Mouse (Mus musculus) splenic B cell, adult 2 months (primary cell): ENCODE data around the gene 1810010H24Rik.
"Not testable (repeated sequence)": the region's sequence is repeated elsewhere in the genome, so short reads cannot be mapped to it uniquely, and the experiment has no call there.

ENCODE experiments used
- DNase-seq: peaks from one replicate; pipeline ENCODE4 v3.0.0-alpha.2; 2011; ENCODE audit warnings: low read depth, low spot score
- H3K27me3 ChIP-seq: 2 replicates; pipeline ENCODE4 v1.6.1; 2012; ENCODE audit warnings: mild to moderate bottlenecking, low read length, moderate library complexity, mixed read lengths; ENCODE audit not compliant: control insufficient read depth, poor library complexity, insufficient read depth, severe bottlenecking
- H3K36me3 ChIP-seq: 2 replicates; pipeline ENCODE4 v1.6.1; 2012; ENCODE audit warnings: mild to moderate bottlenecking, low read length, moderate library complexity, mixed read lengths; ENCODE audit not compliant: control insufficient read depth, poor library complexity, insufficient read depth, severe bottlenecking

The 1810010H24Rik gene

DNA sequence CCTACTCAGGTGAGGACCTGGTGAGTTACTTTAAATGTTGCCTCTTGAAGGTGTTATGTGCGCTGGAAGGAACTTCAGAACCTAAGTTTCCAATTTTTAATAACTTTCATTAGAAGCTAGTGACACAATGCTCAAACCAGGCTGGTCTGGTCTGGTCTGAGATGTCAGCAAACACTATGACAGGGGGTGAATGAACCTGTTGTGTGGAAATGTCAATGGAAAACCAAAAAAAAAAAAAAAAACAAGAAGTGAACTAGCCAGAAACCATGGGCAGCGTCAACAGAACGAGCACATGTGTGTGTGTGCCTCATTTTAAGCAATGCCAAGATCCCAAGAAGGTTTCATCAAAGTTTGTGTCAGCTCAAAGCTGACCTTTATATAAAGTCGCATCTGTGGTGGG lies 20.1 kb downstream of the 1810010H24Rik start:
- no peak for DNase-seq
- peaks cover 27% of the 10 kb centered on the region for H3K36me3 ChIP-seq
- H3K27me3 ChIP-seq, result no peaks in the 10 kb centered on the region

DNA sequence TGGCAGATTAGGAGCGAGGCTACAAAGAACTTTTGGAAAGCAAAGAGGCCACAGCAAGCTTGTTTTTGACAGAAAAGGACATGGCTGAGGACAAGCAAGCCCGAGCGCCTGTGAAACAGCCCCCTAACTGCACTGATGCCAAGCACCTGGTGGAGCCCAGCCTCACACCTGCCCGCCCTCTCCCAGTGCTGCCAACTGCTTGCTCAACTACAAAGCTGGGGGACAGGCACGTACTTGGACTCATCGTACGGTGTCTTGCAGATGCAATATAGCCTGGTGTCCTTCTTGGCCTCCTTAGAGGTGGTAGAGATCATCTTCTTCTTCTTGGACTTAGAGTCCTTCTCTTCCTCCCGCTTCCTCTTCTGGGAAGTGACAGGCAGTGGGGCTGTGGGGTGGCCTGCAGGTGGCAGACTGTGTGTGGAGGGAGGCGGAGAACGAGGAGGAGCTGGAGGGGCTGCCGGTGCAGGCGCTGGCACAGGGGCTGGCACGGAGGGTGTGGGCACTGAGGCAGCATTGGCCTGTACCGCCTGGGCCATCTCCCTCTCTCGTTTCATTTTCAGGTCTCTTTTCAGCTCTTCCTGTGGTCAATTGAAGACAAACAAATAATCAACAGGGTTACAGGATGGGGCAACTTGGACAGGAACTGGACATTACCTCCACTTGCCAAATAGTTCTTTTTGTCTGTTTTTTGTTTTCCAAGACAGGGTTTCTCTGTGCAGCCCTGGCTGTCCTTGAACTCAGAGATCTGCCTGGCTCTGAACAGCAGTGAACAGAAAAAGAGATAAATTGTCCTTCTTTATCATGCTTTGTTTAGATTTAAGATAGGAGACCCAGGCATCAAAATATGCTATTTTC lies 21.5 kb downstream of the 1810010H24Rik start:
- H3K36me3 ChIP-seq, result peaks cover 24% of the 10 kb centered on the region
- H3K27me3 ChIP-seq, result no peaks in the 10 kb centered on the region
- no peak for DNase-seq

DNA sequence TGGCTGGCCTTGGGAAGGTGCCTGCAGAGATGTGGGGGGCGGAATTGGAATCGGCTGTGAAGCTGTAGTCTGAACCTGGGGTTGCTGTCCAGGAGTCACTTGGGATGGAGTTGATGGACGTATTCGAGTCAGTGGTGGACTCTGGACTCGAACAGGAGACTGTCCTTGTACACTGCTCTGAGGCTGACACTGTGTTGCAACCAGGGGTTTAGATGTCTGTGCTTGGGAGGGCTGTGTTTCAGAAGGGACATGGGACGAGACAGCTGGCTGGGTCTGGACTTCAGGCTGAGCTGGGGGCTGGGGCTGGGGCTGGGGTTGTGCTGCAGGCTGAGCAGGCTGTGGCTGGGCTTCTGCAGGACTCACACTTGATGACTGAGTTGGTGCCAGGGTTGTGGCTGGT lies 29.4 kb downstream of the 1810010H24Rik start:
- Histone ChIP-seq H3K36me3 (peaks cover 20% of the 10 kb centered on the region), H3K27me3 (no peaks in the 10 kb centered on the region)
- no peak for DNase-seq

DNA sequence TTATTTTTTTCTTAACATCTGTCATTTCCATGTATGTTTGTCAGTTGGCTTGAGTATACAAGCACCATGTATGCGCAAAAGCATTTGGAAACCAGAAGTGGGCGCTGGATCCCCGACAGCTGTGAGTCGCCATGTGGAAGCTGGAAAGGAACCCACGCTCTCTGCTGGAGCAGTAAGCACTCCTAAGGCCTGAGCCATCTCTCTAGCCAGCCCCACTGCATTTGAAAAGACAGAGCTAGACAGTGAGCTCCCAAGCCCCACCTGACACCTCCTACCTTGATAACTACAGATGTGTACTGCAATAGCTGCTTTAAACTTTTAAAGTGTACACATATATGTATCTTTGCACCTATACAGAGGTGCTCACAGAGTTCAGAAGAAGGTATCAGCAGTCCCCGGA lies 31.9 kb downstream of the 1810010H24Rik start:
- no peak for DNase-seq
- no peaks in the 10 kb centered on the region for H3K27me3 ChIP-seq
- H3K36me3 ChIP-seq, result peaks cover 27% of the 10 kb centered on the region

DNA sequence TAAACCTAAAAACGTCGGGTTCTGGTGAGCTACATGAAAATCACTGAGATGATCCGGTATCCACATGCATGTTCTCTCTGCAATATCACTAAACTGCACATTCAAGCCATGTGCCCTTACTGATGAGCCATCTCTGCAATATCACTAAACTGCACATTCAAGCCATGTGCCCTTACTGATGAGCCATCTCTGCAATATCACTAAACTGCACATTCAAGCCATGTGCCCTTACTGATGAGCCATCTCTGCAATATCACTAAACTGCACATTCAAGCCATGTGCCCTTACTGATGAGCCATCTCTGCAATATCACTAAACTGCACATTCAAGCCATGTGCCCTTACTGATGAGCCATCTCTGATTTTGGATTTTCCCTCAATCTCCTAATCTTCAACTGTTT lies 34.2 kb downstream of the 1810010H24Rik start:
- not testable (repeated sequence) for H3K27me3 ChIP-seq, DNase-seq
- peaks cover 26% of the 10 kb centered on the region for H3K36me3 ChIP-seq

DNA sequence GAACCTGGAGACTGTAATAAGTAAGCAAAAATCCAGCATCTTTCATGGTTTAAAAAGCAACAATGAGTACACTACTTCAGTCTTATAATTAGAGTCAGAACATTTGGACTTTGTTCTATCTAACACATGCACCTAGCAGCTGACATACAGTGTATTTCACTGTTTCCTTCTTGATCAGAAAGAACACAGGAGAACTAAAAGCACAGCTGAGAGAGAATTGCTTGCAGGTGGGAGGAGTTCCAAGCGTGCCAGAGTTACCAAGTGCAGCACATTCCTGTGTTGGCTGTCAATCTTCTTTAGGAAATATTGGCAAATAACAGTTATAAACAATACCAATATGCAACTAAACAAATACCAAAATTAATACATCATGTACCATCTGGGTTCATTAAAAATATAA lies 35.5 kb downstream of the 1810010H24Rik start:
- H3K36me3 ChIP-seq, result peaks cover 28% of the 10 kb centered on the region
- no peaks in the 10 kb centered on the region for H3K27me3 ChIP-seq
- no peak for DNase-seq

DNA sequence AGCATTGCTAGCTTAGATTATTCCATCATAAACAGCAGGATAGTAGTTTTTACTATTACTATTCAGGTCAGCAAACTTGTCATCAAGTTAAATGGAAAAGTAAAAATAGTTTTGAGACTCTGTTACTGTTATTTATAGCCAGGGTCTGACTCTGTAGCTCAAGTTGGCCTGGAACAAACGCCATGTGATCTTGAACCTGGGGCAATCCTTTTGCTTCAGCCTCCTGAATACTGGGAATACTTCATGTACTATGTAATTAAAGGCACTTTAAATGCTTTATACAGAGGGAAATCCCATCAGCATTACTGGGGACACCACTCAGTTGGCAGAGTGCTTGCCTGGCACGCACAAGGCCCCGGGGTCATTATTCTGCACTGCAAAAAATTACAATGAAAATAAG lies 37.6 kb downstream of the 1810010H24Rik start:
- DNase-seq, result no peak
- Histone ChIP-seq H3K27me3 (no peaks in the 10 kb centered on the region), H3K36me3 (peaks cover 25% of the 10 kb centered on the region)

DNA sequence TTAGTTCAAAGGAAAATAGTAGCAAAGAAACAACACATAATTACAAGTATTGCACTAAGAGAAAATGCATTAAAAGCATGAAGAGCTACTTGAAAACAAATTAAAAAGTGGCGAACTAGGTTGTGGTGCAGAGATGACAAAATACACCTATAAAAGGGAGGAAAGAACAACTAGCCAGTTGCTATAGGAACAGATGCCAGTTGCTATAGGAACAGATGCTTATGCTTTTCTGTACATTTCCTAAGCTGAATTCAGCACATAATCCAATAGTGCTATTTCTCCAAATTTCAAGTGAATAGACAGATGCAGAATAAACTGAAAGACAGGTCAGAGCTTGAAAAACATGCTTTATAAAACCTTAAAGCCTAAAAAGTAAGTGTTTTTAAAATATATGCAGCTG lies 39.1 kb downstream of the 1810010H24Rik start:
- no peaks in the 10 kb centered on the region for H3K27me3 ChIP-seq
- peaks cover 14% of the 10 kb centered on the region for H3K36me3 ChIP-seq
- DNase-seq, result no peak

DNA sequence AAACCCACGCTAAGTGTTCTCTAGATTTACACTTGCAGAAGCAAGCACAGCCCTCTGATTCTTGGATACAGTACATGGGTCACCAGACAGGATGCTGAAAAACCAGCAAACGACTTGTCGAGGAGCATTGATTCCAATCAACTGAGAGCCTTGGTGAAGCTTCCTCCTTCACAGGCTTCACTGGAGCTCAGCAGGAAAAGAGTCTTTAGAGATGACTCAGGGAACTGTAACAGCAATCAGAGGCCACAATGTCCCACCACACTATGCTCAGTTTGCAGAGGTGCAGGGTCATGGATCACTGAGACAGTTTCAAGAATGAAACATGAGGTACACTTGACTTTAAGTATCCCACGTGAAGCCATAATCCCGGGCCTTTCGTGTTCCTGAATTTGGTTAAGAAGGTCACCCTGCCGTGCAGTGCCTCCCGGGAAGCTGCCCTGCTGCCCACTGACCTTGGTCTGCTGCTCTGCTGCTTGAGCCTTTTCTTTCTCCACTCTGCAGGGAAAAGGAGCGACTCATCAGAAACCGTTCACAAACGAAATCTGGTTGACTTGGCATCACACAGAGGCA lies 39.8 kb downstream of the 1810010H24Rik start:
- Histone ChIP-seq H3K27me3 (no peaks in the 10 kb centered on the region), H3K36me3 (peaks cover 8% of the 10 kb centered on the region)
- DNase-seq, result no peak
